Mouse (Mus musculus): Measurements from ENCODE around the gene Acoxl.
"Not testable (repeated sequence)": the region's sequence is repeated elsewhere in the genome, so short reads cannot be mapped to it uniquely, and the experiment has no call there.

The Acoxl gene

GRCm38 (mm10) chr2:128078859-128079258, 240.2 kb downstream of the Acoxl start:
- no peak for DNase-seq (ENCODE audit: low spot score in 2 of 2)

- no peak for DNase-seq (ENCODE audit: low spot score in 2 of 2)
Measured at GRCm38 (mm10) chr2:128079316-128079715, 240.6 kb downstream of the Acoxl start.

GRCm38 (mm10) chr2:128083844-128084243, 245.2 kb downstream of the Acoxl start:
- no peak for DNase-seq (ENCODE audit: low spot score in 2 of 2)

GRCm38 (mm10) chr2:128084607-128085006, 245.9 kb downstream of the Acoxl start:
- DNase-seq (ENCODE audit: low spot score in 2 of 2), result no peak

- DNase-seq (ENCODE audit: low spot score in 2 of 2), result no peak
Measured at GRCm38 (mm10) chr2:128085481-128085880, 246.8 kb downstream of the Acoxl start.

GRCm38 (mm10) chr2:128086301-128086886, 247.7 kb downstream of the Acoxl start:
- DNase-seq (ENCODE audit: low spot score in 2 of 2), result no peak

- DNase-seq (ENCODE audit: low spot score in 2 of 2), result no peak
Measured at GRCm38 (mm10) chr2:128086996-128087526, 248.4 kb downstream of the Acoxl start.

GRCm38 (mm10) chr2:128087798-128088545, 249.3 kb downstream of the Acoxl start:
- DNase-seq (ENCODE audit: low spot score in 2 of 2), result no peak

GRCm38 (mm10) chr2:128090283-128090885, 251.7 kb downstream of the Acoxl start:
- no peak for DNase-seq (ENCODE audit: low spot score in 2 of 2)

GRCm38 (mm10) chr2:128091431-128092369, 253.0 kb downstream of the Acoxl start:
- no peak for DNase-seq (ENCODE audit: low spot score in 2 of 2)

- no peak for DNase-seq (ENCODE audit: low spot score in 2 of 2)
Measured at GRCm38 (mm10) chr2:128092451-128092850, 253.8 kb downstream of the Acoxl start.

- DNase-seq (ENCODE audit: low spot score in 2 of 2), result no peak
Measured at GRCm38 (mm10) chr2:128094196-128094595, 255.5 kb downstream of the Acoxl start.

GRCm38 (mm10) chr2:128094602-128095001, 255.9 kb downstream of the Acoxl start:
- DNase-seq (ENCODE audit: low spot score in 2 of 2), result no peak

GRCm38 (mm10) chr2:128095270-128095669, 256.6 kb downstream of the Acoxl start:
- no peak for DNase-seq (ENCODE audit: low spot score in 2 of 2)

GRCm38 (mm10) chr2:128096070-128096469, 257.4 kb downstream of the Acoxl start:
- DNase-seq (ENCODE audit: low spot score in 2 of 2), result no peak

GRCm38 (mm10) chr2:128098118-128098517, 259.4 kb downstream of the Acoxl start:
- DNase-seq (ENCODE audit: low spot score in 2 of 2), result not testable (repeated sequence)

- no peak for DNase-seq (ENCODE audit: low spot score in 2 of 2)
Measured at GRCm38 (mm10) chr2:128102086-128102485, 263.4 kb downstream of the Acoxl start.

- no peak for DNase-seq (ENCODE audit: low spot score in 2 of 2)
Measured at GRCm38 (mm10) chr2:128104815-128105214, 266.1 kb downstream of the Acoxl start.

- DNase-seq (ENCODE audit: low spot score in 2 of 2), result no peak
Measured at GRCm38 (mm10) chr2:128105651-128106050, 267.0 kb downstream of the Acoxl start.

GRCm38 (mm10) chr2:128111537-128111936, 272.9 kb downstream of the Acoxl start:
- DNase-seq (ENCODE audit: low spot score in 2 of 2), result no peak

GRCm38 (mm10) chr2:128114621-128115020, 275.9 kb downstream of the Acoxl start:
- no peak for DNase-seq (ENCODE audit: low spot score in 2 of 2)

- DNase-seq (ENCODE audit: low spot score in 2 of 2), result no peak
Measured at GRCm38 (mm10) chr2:128115579-128115978, 276.9 kb downstream of the Acoxl start.

All from spleen, postnatal 4 days (tissue).